ENCODE assay signal across 8 mouse cellular contexts in the genomic region with DNA sequence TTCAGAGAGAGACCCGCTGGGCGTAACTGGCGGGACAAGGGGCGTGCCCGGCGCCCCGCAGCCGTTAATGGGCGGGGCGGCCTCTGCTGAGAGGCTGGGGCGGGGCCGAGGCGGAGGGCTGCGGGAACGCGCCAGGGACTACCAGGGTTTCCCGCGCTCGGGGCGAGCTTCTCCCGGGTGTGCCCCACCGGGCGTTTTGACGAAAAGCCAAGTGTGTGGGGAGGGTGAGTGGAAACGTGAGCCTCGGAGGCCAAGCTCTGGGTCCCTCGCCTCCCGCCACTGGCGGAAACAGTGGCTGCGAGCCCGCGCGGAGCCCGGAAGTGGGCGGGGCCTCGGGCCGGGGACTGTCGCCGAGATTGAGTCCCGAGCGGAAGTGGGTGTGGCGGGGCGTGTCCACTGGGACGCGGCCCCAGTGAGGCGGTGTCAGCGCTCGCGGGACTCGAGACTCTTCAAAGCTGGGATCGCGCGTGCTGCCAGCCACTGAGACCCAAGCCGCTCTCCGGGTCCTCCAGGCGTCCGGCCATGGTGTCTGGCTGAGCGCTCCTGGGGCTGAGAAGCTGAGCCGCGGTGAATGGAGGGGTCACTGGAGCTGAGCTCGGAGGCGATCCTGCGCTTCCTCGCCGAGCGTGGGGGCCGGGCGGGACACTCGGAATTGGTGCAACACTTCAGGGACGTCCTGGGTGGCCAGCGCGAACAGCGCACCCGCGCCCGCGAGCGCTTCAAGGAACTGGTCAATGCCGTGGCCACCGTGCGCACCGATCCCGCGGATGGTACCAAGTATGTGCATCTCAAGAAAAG. TPM values are rescaled to one million over a fixed set of nuclear protein-coding genes. Genes with fewer than 3 reads are reported as not detected.
DNase-seq lines count a peak whose midpoint lies in the region; ATAC-seq lines count a peak whose summit lies in the region.

A gene (minus strand): TSS at position 375 of the 798 bp plus-strand sequence.
A gene (plus strand): TSS at position 481 of the 798 bp plus-strand sequence.

- intact Hi-C loops in gastrocnemius, postnatal 36 days (cut with DNase I): no loop called here
- intact Hi-C loops in left cerebral cortex, postnatal 10 days (cut with DNase I): loop anchor here (2.0 to 5.0 kb wide), 2 partner anchors 54 to 61 kb away; no protein-coding TSS in a partner anchor

- peak within 1 kb of the TSS; percentile 90 for H3K27ac ChIP-seq in intestine, embryonic 14.5 days (ENCODE audit: low read depth)

- H3K4me1 ChIP-seq in intestine, embryonic 14.5 days (replicated peaks; ENCODE audit: control insufficient read depth, insufficient read depth, low read length): peaks cover 11% of the 10 kb centered on the region; the same call in 1 of the 2 replicates

- H3K4me2 ChIP-seq in intestine, embryonic 14.5 days (ENCODE audit: low read length): peak within 1 kb of the TSS; percentile 99

- peak within 1 kb of the TSS; percentile 85 for H3K4me3 ChIP-seq in intestine, embryonic 14.5 days (ENCODE audit: low read depth, low read length)

- peak; percentile 98 for ATAC-seq in intestine, embryonic 14.5 days (replicated peaks; ENCODE audit: low FRiP score, low TSS enrichment, low read depth)
- ATAC-seq in megakaryocyte progenitor cell, adult 5-6 weeks (replicated peaks; ENCODE audit: poor library complexity): peak; percentile 92

- no peaks in the 10 kb centered on the region for H3K9me3 ChIP-seq in intestine, embryonic 14.5 days (ENCODE audit: control insufficient read depth, low read length)

- H3K27me3 ChIP-seq in intestine, embryonic 14.5 days (replicated peaks; ENCODE audit: control insufficient read depth, insufficient read depth, low read length): no peaks in the 10 kb centered on the region

- H3K36me3 ChIP-seq in intestine, embryonic 14.5 days (ENCODE audit: control insufficient read depth, insufficient read depth, low read length): no peaks in the 10 kb centered on the region

- peak; percentile 96 for DNase-seq in adrenal gland, adult 8-10 months
- peak; percentile 86 for DNase-seq in embryo, embryonic 11.5 days (ENCODE audit: low read depth, low spot score)
- peak; percentile 97 to 98 for DNase-seq in gastrocnemius, postnatal 36 days
- peak; percentile 99 for DNase-seq in intestine, embryonic 14.5 days (ENCODE audit: low spot score)
- DNase-seq in left cerebral cortex, postnatal 10 days (ENCODE audit: extremely low spot score in 1 of 2, low spot score in 2 of 2): peak; percentile 95 to 99
- peak; percentile 97 to 98 for DNase-seq in right cerebral cortex, postnatal 10 days (ENCODE audit: low spot score in 2 of 2)
- peak; percentile 98 for DNase-seq in urinary bladder, postnatal 14 days (ENCODE audit: low spot score)

- under 1% methylated on average over 77 of the region's 84 CpGs for WGBS in intestine, embryonic 14.5 days

- H3K9ac ChIP-seq in intestine, embryonic 14.5 days (ENCODE audit: low read length): peak within 1 kb of the TSS; percentile 75

RNA-seq across cellular contexts. Expression of the first gene that starts in this region (rescaled TPM):
- total RNA-seq in adrenal gland, adult 8-10 months (2022): 10 to 100 TPM; 39.3 to 54.2 (median 49.7) TPM
- total RNA-seq in gastrocnemius, postnatal 36 days (2021): 1 to 10 TPM; 6.1 to 7.2 TPM
- polyA plus RNA-seq in intestine, embryonic 14.5 days (2014; fragmentation: Nextera tagmentation; extraction: Ambion mirVana): 43.1 and 51.0 TPM in 2 replicates
- total RNA-seq in left cerebral cortex, postnatal 10 days (2021): 1 to 10 TPM; 8.2 to 9.5 TPM
- total RNA-seq in megakaryocyte progenitor cell, adult 5-6 weeks (2015): 2.5 and 5.6 TPM in 2 replicates
- total RNA-seq in megakaryocyte progenitor cell, adult 5-6 weeks (2017): 10.2 and 10.6 TPM in 2 replicates

RNA-seq across cellular contexts. Expression of the second gene that starts in this region (rescaled TPM):
- total RNA-seq in adrenal gland, adult 8-10 months (2022): 10 to 100 TPM; 23.1 to 42.2 (median 35.8) TPM
- total RNA-seq in gastrocnemius, postnatal 36 days (2021): 1 to 10 TPM in 1 of 2 experiments, under 1 TPM in 1; 0.64 to 1.0 TPM
- polyA plus RNA-seq in intestine, embryonic 14.5 days (2014; fragmentation: Nextera tagmentation; extraction: Ambion mirVana): 12.4 and 12.6 TPM in 2 replicates
- total RNA-seq in left cerebral cortex, postnatal 10 days (2021): 10 to 100 TPM; 12.0 to 13.7 TPM
- 10.0 and 19.3 TPM in 2 replicates for total RNA-seq in megakaryocyte progenitor cell, adult 5-6 weeks (2015)
- 11.5 and 19.2 TPM in 2 replicates for total RNA-seq in megakaryocyte progenitor cell, adult 5-6 weeks (2017)

Comparison
In these comparisons a context has a peak if more than half of its experiments do, and no peak if none do; other contexts are left out.
1. Peak in every context shown above with its lines: DNase-seq, ATAC-seq, H3K4me3 ChIP-seq and H3K27ac ChIP-seq.
2. RNA of the second gene that starts in this region (total RNA-seq): 23.1 to 42.2 TPM in adrenal gland, adult 8-10 months, 10.0 to 19.3 TPM in megakaryocyte progenitor cell, adult 5-6 weeks and 12.0 to 13.7 TPM in left cerebral cortex, postnatal 10 days; 0.64 to 1.0 TPM in gastrocnemius, postnatal 36 days; every median in the first group is over 4 times any median in the second.